Mouse (Mus musculus): ENCODE measurements around the gene Lrrc27. TPM values are rescaled to one million over a fixed set of nuclear protein-coding genes. Genes with fewer than 3 reads are reported as not detected.

Lrrc27 gene
- polyA plus RNA-seq (2015; fragmentation: Nextera tagmentation; extraction: Ambion mirVana): 2.0 and 4.3 TPM in 2 replicates

DNA sequence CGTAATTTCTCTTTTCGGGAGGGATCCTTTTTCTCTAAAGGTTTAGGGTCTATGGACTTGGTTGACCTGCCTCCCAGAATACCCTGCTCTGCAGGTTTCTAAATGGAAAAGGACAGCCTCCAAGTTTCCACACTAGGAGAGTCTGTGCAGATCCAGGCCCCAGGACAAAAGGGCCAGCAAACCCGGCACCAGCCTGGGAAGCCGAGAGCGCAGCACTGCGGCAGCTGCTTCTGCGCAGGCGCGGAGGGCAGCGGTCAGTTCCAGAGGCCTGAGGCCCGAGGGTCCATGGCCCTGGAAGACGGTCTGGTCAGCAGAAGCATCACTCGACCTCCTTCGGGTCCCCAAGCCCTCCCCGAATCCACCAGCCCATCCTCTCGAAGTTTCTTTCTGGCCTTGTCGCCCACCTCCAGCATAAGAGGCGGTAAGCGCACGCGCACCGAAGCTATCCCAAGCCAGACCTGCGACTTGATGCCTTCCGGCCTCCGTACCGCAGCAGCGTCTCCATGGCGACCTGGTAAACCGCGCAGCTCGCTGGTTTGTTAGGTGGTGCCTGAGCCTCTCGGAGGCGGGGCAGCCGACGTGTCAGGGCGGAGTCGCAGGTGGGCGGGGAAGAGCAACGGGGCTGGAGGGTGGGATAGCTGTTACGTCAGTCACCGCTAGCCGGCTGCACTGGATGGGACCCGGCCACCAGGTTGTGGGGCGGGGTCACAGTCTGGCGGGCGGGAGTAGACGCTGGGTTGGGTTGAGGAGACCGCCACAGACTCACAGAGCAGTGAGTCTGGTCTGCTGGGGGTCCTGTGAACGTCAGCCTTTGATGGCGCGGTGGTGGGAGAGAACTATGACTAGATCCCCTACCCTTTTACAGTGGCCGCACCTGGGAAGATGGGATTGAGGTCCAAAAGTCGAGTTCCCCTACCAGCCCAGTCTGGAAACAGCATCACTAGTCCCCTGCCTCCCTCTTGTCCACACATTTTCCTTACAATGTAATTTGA, at the start of gene Lrrc27, which contains the start of gene Stk32c:
TSS of gene Lrrc27 (plus strand) at position 235 of the 992 bp plus-strand sequence.
TSS of gene Stk32c (minus strand) at position 554 of the 992 bp plus-strand sequence.

DNA sequence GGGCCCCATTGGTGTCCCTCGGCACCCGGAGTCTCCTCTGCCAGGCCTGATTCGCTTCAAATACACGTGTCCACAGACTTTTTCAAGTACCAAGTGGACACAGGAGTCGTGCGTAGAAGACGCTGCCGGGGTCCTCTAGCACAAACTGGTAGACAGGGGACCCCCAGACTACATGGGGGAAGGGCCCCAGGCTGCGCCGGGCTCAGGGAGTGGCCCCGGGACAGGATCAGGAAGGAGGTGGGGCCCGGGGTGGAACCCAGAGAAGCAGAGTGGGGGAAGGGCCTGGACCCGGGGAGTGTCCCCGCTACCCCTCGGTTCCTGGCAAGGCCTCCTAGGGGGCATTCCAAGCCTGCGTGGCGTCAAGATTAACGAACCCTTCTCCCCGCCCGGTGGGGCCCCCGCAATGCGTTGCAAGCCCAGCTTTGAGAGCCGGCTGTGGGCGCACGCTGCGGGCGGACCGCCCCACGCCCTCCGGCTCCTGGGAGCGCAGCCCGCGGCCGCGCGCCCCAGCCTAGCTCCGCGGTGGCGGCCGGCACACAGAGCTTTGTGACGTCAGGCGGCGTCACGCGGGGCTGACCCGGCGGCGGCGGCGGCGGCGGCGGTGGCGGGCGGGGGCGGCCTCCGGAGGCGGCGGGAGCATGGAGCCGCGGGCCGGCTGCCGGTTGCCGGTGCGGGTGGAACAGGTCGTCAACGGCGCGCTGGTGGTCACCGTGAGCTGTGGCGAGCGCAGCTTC, 35.3 kb downstream of the Lrrc27 start, which contains the start of gene Pwwp2b:
TSS of gene Pwwp2b (plus strand) at position 602 of the 734 bp plus-strand sequence.

Other genes with a start within 250 kb of the Lrrc27 start
- 5.2 and 16.0 TPM in 2 replicates for gene Dpysl4, start 127.0 kb upstream of the Lrrc27 start, polyA plus RNA-seq (2015; fragmentation: Nextera tagmentation; extraction: Ambion mirVana)
- gene Stk32c, start 319 bp downstream of the Lrrc27 start, polyA plus RNA-seq (2015; fragmentation: Nextera tagmentation; extraction: Ambion mirVana): 0.14 and 0.18 TPM in 2 replicates
- 6.9 and 11.3 TPM in 2 replicates for gene Pwwp2b, start 35.5 kb downstream of the Lrrc27 start, polyA plus RNA-seq (2015; fragmentation: Nextera tagmentation; extraction: Ambion mirVana)
- gene Inpp5a, start 176.1 kb downstream of the Lrrc27 start, polyA plus RNA-seq (2015; fragmentation: Nextera tagmentation; extraction: Ambion mirVana): 27.8 and 41.9 TPM in 2 replicates

All from adrenal gland, postnatal 0 days (tissue).